Mouse (Mus musculus) spleen, adult 2 months (tissue): ENCODE results near the gene Rab3il1.

Experiments
- CTCF ChIP-seq: fragments of 200-500 bp; IDR thresholded peaks from 2 replicates; pipeline ENCODE4 v1.5.1; 2011; ENCODE audit warnings: mild to moderate bottlenecking, inconsistent platforms; ENCODE audit not compliant: insufficient read depth, insufficient read length, insufficient replicate concordance; ENCODE audit errors: extremely low read depth
- POLR2A ChIP-seq: fragments of 200-500 bp; IDR thresholded peaks from 2 replicates; pipeline ENCODE4 v1.6.1; 2011; ENCODE audit warnings: low read depth, low read length, inconsistent platforms

DNA sequence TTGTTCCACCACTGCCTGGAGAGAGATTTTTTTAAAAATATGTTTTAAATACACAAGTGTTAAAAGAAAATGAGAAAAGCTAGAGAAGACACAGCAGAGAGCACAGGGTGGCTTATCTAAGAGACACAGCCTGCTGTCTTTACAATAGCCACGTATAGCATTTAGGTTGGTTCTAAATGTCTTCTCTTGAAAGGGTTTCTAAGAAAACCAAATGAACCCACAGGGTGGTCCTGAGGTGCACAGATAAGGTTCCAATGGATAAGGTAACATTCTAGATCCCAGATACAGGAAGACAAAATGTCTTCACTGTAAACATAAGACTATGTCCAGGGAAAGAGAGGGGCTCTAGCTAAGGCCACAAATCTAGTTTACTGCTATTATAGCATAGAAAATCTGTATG, 46.0 kb upstream of the Rab3il1 start:
- no peak for TF ChIP-seq CTCF
- no peak for TF ChIP-seq POLR2A
